Mouse (Mus musculus) hindbrain, embryonic 16.5 days (tissue): ENCODE measurements around the gene Dnhd1. TPM values are rescaled to one million over a fixed set of nuclear protein-coding genes. Genes with fewer than 3 reads are reported as not detected.
A peak's percentile ranks its signal among the peaks of the same experiment; 100 is the strongest.

Source experiments
- ATAC-seq: fragments of 200-750 bp; cut with Nextera tagmentation; 2 replicates; pipeline ENCODE4 v1.8.0; 2017; ENCODE audit warnings: moderate TSS enrichment, moderate library complexity
- H3K27ac ChIP-seq: fragments of 300-500 bp; sonication (generic); 2 replicates; pipeline ENCODE4 v1.5.1; 2014; ENCODE audit warnings: low read depth, mild to moderate bottlenecking, control low read depth, low read length, moderate library complexity
- H3K27me3 ChIP-seq: fragments of 300-500 bp; sonication (generic); replicated peaks from 2 replicates; pipeline ENCODE4 v1.6.1; 2014; ENCODE audit warnings: low read length; ENCODE audit not compliant: control insufficient read depth, insufficient read depth
- H3K36me3 ChIP-seq: fragments of 300-500 bp; sonication (generic); 2 replicates; pipeline ENCODE4 v1.6.1; 2014; ENCODE audit warnings: mild to moderate bottlenecking, low read length, moderate library complexity, mixed read lengths; ENCODE audit not compliant: control insufficient read depth, insufficient read depth
- H3K4me1 ChIP-seq: fragments of 300-500 bp; sonication (generic); 2 replicates; pipeline ENCODE4 v1.6.1; 2014; ENCODE audit warnings: low read depth, low read length; ENCODE audit not compliant: control insufficient read depth, insufficient read depth
- H3K4me2 ChIP-seq: fragments of 300-500 bp; sonication (generic); 2 replicates; pipeline ENCODE4 v1.6.1; 2014; ENCODE audit warnings: mild to moderate bottlenecking, low read length, control low read depth, moderate library complexity
- H3K4me3 ChIP-seq: fragments of 300-500 bp; sonication (generic); 2 replicates; pipeline ENCODE4 v1.5.1; 2014; ENCODE audit warnings: mild to moderate bottlenecking, low read length, control low read depth, moderate library complexity
- H3K9ac ChIP-seq: fragments of 300-500 bp; sonication (generic); 2 replicates; pipeline ENCODE4 v1.6.1; 2014; ENCODE audit warnings: low read depth, mild to moderate bottlenecking, control low read depth, low read length, moderate library complexity
- H3K9me3 ChIP-seq: fragments of 300-500 bp; sonication (generic); 2 replicates; pipeline ENCODE4 v1.6.1; 2014; ENCODE audit warnings: mild to moderate bottlenecking, low read length, moderate library complexity; ENCODE audit not compliant: control insufficient read depth
- WGBS: fragments of 180-500 bp; shearing (Covaris S2); extraction: QIAGEN DNeasy Blood & Tissue Kit; methylation state at CpG from one replicate; pipeline ENCODE4 v1.1.7; 2014; 5-methylcytosine and 5-hydroxymethylcytosine counted together
- polyA plus RNA-seq: library from polyadenylated mRNA; unstranded; fragments of >200 nt; fragmentation: Nextera tagmentation; extraction: Ambion mirVana; gene quantifications from 2 replicates; pipeline ENCODE4 v1.2.1, GENCODE M21; 2015

The Dnhd1 gene
- polyA plus RNA-seq, 1 experiment from 2014 or later, result 1.6 TPM

DNA sequence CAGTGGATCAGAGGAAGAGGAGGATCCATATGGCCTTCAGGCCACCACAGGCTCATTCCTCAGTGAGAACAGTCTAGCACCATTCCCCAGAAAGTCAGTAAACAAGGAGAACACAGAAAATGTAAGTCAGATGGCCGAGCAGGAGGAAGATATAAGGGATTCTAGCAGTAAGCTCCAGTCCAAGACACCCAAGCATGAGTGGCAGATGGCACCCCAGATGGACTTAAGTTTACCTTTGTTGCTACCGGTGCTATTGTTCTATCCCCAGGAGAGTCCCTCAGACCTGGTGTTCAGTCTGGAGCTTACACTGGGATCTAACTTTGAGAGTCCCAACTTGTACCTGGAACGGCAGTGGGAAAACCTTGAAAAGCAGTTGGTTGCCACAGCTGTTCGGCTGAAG is 53.2 kb downstream of the Dnhd1 start:
- no peak for ATAC-seq

DNA sequence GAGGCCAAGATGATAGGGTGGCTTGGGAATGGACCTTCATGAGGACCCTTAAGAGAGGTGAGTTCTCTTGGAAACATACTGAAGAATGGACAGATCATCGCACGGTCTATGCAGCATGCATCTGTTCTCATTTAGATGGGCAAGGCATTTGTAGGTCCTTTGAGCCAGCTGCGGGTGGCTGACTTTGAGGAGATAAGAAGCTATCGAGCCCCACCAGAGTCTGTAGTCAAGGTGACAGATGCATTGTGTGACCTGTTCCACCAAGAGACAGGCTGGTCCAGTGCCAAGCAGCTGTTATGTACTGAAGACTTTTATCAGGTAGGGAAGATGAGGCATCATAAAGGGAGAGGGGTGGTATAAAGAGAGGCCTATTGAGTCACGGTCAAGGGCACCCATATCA is 58.1 kb downstream of the Dnhd1 start:
- Histone ChIP-seq H3K36me3 (no peaks in the 10 kb centered on the region), H3K27ac (no peak overlapping the region), H3K9ac (no peak overlapping the region), H3K27me3 (no peaks in the 10 kb centered on the region), H3K4me1 (no peaks in the 10 kb centered on the region), H3K9me3 (no peaks in the 10 kb centered on the region), H3K4me3 (no peak overlapping the region), H3K4me2 (no peak overlapping the region)
- ATAC-seq, result no peak
- 91% methylated on average over 5 of the region's 5 CpGs for WGBS

More for the DNA sequence above, 53.2 kb downstream of the Dnhd1 start:
- 89% methylated on average over 4 of the region's 4 CpGs for WGBS
- no peaks in the 10 kb centered on the region for H3K9me3 ChIP-seq
- H3K36me3 ChIP-seq, result no peaks in the 10 kb centered on the region
- H3K4me2 ChIP-seq, result no peak overlapping the region
- no peak overlapping the region for H3K9ac ChIP-seq
- H3K4me3 ChIP-seq, result no peak overlapping the region
- H3K4me1 ChIP-seq, result no peaks in the 10 kb centered on the region
- no peaks in the 10 kb centered on the region for H3K27me3 ChIP-seq
- no peak overlapping the region for H3K27ac ChIP-seq

DNA sequence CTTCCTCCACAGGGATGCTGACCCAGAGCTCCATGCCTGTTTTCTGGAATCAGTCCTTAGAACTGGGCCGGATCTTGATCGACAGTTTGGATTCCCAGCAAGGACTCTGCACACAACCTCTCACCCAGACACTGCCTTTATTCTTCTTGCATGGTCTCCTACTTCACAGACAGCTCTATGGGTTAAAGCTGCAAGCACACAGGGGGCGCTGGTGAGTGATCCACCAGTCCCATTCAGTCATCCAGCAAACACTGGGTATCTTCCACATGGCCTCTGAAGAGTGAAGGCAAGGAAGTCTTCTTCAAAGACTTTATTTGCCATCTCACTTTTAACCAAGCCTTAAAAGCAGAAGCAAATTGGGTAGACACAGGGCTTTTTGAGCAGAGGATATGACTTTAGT is 64.7 kb downstream of the Dnhd1 start:
- 64% methylated on average over 3 of the region's 3 CpGs for WGBS
- Histone ChIP-seq H3K9me3 (no peaks in the 10 kb centered on the region), H3K36me3 (no peaks in the 10 kb centered on the region), H3K4me2 (no peak overlapping the region), H3K27ac (no peak overlapping the region), H3K9ac (no peak overlapping the region), H3K4me1 (no peaks in the 10 kb centered on the region), H3K27me3 (no peaks in the 10 kb centered on the region), H3K4me3 (no peak overlapping the region)
- no peak for ATAC-seq

DNA sequence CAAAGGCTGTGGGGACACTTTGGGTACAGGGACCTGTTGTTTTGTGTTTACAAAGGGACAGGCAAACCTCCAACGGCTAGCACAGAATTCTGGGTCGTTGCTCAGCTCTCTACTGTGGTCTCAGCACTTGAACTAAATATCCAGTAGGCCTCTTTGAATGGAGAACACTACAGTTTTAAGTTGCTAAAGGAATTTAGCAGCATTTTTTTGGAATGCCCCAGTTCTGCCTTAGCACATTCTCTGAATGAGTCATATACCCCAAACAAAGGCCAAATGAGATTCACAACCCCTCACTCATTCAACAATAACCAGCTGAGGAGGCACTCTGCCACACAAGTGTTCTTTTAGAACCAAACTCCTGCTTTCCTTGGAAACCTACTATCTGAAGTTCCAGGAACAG is 71.3 kb downstream of the Dnhd1 start:
- no peak for ATAC-seq
- Histone ChIP-seq H3K4me3 (no peak overlapping the region), H3K36me3 (no peaks in the 10 kb centered on the region), H3K4me1 (no peaks in the 10 kb centered on the region), H3K27ac (no peak overlapping the region), H3K4me2 (no peak overlapping the region), H3K27me3 (no peaks in the 10 kb centered on the region), H3K9me3 (no peaks in the 10 kb centered on the region), H3K9ac (no peak overlapping the region)
- WGBS, result 73% methylated on average over 2 of the region's 2 CpGs

DNA sequence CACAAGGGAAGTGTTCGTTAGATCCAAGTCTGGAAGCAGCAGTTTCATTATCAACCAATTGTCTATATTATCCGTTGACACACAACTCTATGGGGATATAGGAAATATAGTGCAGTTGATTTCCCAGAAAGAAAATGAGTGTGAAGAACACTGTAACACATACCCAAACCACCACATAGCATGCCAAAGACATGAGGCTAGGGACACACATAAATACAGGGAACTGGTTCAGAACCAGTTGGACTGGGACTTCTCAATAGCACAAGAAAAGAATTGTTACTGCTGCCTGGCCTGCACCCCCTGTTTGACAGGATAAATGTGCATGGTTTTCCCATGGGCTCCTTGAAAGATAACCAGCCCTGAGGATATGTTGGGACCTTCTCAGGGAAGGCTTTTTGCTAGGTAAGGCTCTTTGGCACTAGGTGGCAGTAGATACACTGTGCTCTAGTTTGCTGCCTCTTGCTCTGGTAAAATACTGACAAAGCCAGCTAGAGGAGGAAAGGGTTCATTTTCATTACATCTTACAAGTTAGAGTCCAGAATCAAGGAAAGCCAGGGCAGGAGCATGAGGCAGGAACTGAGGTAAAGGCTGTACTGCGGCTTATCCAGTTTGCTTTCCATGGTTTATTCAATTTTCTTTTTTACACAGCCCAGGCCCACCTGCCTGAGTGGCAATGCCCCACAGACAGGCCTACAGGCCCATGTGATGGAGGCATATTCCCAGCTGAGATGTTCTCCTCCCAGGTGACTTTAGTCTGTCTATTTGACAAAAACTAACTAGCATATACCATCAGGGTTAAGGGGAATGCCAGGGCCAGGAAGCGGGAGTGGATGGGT is 75.7 kb downstream of the Dnhd1 start:
- Histone ChIP-seq H3K4me2 (no peak overlapping the region), H3K9me3 (no peaks in the 10 kb centered on the region), H3K36me3 (peaks cover 4% of the 10 kb centered on the region; the same call in 1 of the 2 replicates), H3K27ac (no peak overlapping the region), H3K4me3 (no peak overlapping the region), H3K9ac (peak overlapping the region; percentile 43; the same call in 1 of the 2 replicates), H3K4me1 (no peaks in the 10 kb centered on the region), H3K27me3 (no peaks in the 10 kb centered on the region)
- WGBS, result 83% methylated on average over 4 of the region's 4 CpGs
- peak; percentile 93 for ATAC-seq

DNA sequence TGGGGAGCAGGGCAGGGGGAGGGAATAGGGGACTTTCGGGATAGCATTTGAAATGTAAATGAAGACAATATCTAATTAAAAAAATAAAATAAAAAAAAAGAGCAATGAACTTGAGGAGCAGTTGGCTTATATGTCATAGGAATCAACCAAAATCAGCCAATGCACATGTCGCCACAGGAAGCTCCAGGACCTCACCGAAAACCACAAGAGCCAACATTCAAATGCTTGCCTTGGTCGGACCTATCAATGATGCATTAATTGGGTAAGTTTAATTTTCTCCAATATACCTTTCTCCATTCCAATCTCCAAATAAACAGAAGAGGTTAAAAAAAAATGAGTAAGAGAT is 76.3 kb downstream of the Dnhd1 start:
- 96% methylated on average over 4 of the region's 4 CpGs for WGBS
- no peak; the same call in 1 of the 2 replicates for ATAC-seq
- Histone ChIP-seq H3K4me2 (no peak overlapping the region), H3K27ac (no peak overlapping the region), H3K4me3 (no peak overlapping the region), H3K4me1 (no peaks in the 10 kb centered on the region), H3K9me3 (no peaks in the 10 kb centered on the region), H3K36me3 (peaks cover 4% of the 10 kb centered on the region; the same call in 1 of the 2 replicates), H3K27me3 (no peaks in the 10 kb centered on the region), H3K9ac (no peak overlapping the region; the same call in 1 of the 2 replicates)

- no peaks in the 10 kb centered on the region for H3K4me1 ChIP-seq
- ATAC-seq, result 0 out of 2 replicates have a peak, but pooled peaks have one; percentile 5
These were observed 78.2 kb downstream of the Dnhd1 start for GRCm38 (mm10) chr7:105728701-105729428.

DNA sequence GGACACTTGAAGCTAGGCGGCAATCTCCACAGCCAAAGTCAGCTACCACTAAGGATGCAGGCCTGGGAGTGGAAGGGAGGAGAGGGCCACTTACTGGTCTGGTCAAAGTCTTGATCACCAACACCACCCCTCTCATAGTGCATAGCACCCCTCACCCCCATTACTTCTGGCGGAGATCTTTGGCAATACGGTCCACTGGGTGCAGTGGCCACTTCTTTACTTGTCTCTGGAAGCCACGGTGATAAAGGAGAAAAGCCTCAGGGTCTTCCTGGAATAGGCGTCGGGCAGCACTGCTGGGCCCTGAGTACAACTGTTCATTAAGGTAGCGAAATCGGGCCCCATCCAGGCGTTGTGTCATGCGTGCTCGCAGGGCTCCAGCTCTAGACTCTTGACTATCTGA is 83.2 kb downstream of the Dnhd1 start:
- Histone ChIP-seq H3K36me3 (peaks cover 24% of the 10 kb centered on the region), H3K27ac (no peak overlapping the region), H3K27me3 (no peaks in the 10 kb centered on the region), H3K9ac (no peak overlapping the region), H3K4me2 (no peak overlapping the region), H3K4me3 (no peak overlapping the region), H3K9me3 (no peaks in the 10 kb centered on the region), H3K4me1 (peaks cover 16% of the 10 kb centered on the region)
- no peak for ATAC-seq
- 97% methylated on average over 11 of the region's 11 CpGs for WGBS

More at GRCm38 (mm10) chr7:105728701-105729428, 78.2 kb downstream of the Dnhd1 start:
- 41% methylated on average over 6 of the region's 6 CpGs for WGBS
- Histone ChIP-seq H3K4me3 (no peak overlapping the region), H3K4me2 (no peak overlapping the region), H3K27me3 (no peaks in the 10 kb centered on the region), H3K9ac (no peak overlapping the region), H3K27ac (no peak overlapping the region), H3K9me3 (no peaks in the 10 kb centered on the region), H3K36me3 (peaks cover 22% of the 10 kb centered on the region)

GRCm38 (mm10) chr7:105734826-105735225 is 84.2 kb downstream of the Dnhd1 start:
- H3K9ac ChIP-seq, result no peak overlapping the region
- H3K9me3 ChIP-seq, result no peaks in the 10 kb centered on the region
- no peak overlapping the region for H3K4me2 ChIP-seq
- WGBS, result 87% methylated on average over 8 of the region's 8 CpGs
- H3K36me3 ChIP-seq, result peaks cover 22% of the 10 kb centered on the region
- H3K4me3 ChIP-seq, result no peak overlapping the region
- H3K27me3 ChIP-seq, result no peaks in the 10 kb centered on the region
- no peak overlapping the region for H3K27ac ChIP-seq
- H3K4me1 ChIP-seq, result peaks cover 17% of the 10 kb centered on the region
- no peak for ATAC-seq
